Mouse (Mus musculus) limb, embryonic 14.5 days (tissue): ENCODE data around the gene Pogz. TPM values are rescaled to one million over a fixed set of nuclear protein-coding genes. Genes with fewer than 3 reads are reported as not detected.

Source experiments
- ATAC-seq: fragments of 200-750 bp; cut with Nextera tagmentation; 2 replicates; pipeline ENCODE4 v1.8.0; 2017; ENCODE audit warnings: low read depth, moderate number of reproducible peaks, moderate TSS enrichment; ENCODE audit not compliant: low FRiP score
- DNase-seq: peaks from one replicate; pipeline ENCODE4 v3.0.0-alpha.2; 2015; ENCODE audit warnings: low spot score
- H3K27ac ChIP-seq: fragments of 300-500 bp; sonication (generic); replicated peaks from 2 replicates; pipeline ENCODE4 v1.5.1; 2014; ENCODE audit warnings: low read depth, mild to moderate bottlenecking, low read length, moderate library complexity, mixed read lengths
- H3K27me3 ChIP-seq: fragments of 300-500 bp; sonication (generic); 2 replicates; pipeline ENCODE4 v1.6.1; 2014; ENCODE audit warnings: low read length, mixed read lengths; ENCODE audit not compliant: control insufficient read depth, insufficient read depth
- H3K36me3 ChIP-seq: fragments of 300-500 bp; sonication (generic); 2 replicates; pipeline ENCODE4 v1.6.1; 2014; ENCODE audit warnings: mild to moderate bottlenecking, low read length, moderate library complexity, mixed read lengths; ENCODE audit not compliant: control insufficient read depth, insufficient read depth
- H3K4me1 ChIP-seq: fragments of 300-500 bp; sonication (generic); 2 replicates; pipeline ENCODE4 v1.6.1; 2014; ENCODE audit warnings: antibody characterized with exemption, low read length, mixed read lengths; ENCODE audit not compliant: control insufficient read depth, insufficient read depth
- H3K4me2 ChIP-seq: fragments of 300-500 bp; sonication (generic); replicated peaks from 2 replicates; pipeline ENCODE4 v1.6.1; 2014; ENCODE audit warnings: low read depth, mild to moderate bottlenecking, low read length, moderate library complexity; ENCODE audit not compliant: severe bottlenecking
- H3K4me3 ChIP-seq: fragments of 300-500 bp; sonication (generic); replicated peaks from 2 replicates; pipeline ENCODE4 v1.5.1; 2014; ENCODE audit warnings: low read length
- H3K9ac ChIP-seq: fragments of 300-500 bp; sonication (generic); 2 replicates; pipeline ENCODE4 v1.6.1; 2014; ENCODE audit warnings: mild to moderate bottlenecking, low read depth, low read length, moderate library complexity; ENCODE audit not compliant: severe bottlenecking
- H3K9me3 ChIP-seq: fragments of 300-500 bp; sonication (generic); 2 replicates; pipeline ENCODE4 v1.6.1; 2016; ENCODE audit warnings: low read length; ENCODE audit not compliant: control insufficient read depth
- POLR2A ChIP-seq: fragments of 200-500 bp; IDR thresholded peaks from 2 replicates; pipeline ENCODE4 v1.8.0; 2012; ENCODE audit warnings: inconsistent platforms, mild to moderate bottlenecking, moderate library complexity, borderline replicate concordance; ENCODE audit not compliant: insufficient read depth, insufficient read length; ENCODE audit errors: extremely low read depth
- WGBS: fragments of 180-500 bp; shearing (Covaris S2); extraction: QIAGEN DNeasy Blood & Tissue Kit; methylation state at CpG from one replicate; pipeline ENCODE4 v1.1.7; 2014; 5-methylcytosine and 5-hydroxymethylcytosine counted together
- polyA plus RNA-seq, 2 experiments: library from polyadenylated mRNA; depleted of rRNA in 1 of 2; stranded (reverse) in 1 of 2; unstranded in 1 of 2; fragments of >200 nt; fragmentation: Nextera tagmentation in 1 of 2; extraction: Ambion mirVana in 1 of 2; gene quantifications; 2 replicates each; pipeline versions ENCODE4 v1.2.1 to v1.2.3; 2012 to 2014

The Pogz gene
- polyA plus RNA-seq, 2 experiments = 19.6 to 45.8 TPM

- TF ChIP-seq POLR2A = no peak
- H3K9me3 ChIP-seq = no peaks in the 10 kb centered on the region
- ATAC-seq (no peak), DNase-seq (peak; percentile 38)
- H3K4me3 ChIP-seq = no peak overlapping the region
- no peak overlapping the region for H3K27ac ChIP-seq
- H3K27me3 ChIP-seq = no peaks in the 10 kb centered on the region
- H3K4me1 ChIP-seq = no peaks in the 10 kb centered on the region
- no peak overlapping the region for H3K4me2 ChIP-seq
- WGBS = 16% methylated on average over 4 of the region's 4 CpGs
- H3K36me3 ChIP-seq = no peaks in the 10 kb centered on the region
- no peak overlapping the region for H3K9ac ChIP-seq
Measured at GRCm38 (mm10) chr3:94811628-94812027, 25.7 kb upstream of the Pogz start.

DNA sequence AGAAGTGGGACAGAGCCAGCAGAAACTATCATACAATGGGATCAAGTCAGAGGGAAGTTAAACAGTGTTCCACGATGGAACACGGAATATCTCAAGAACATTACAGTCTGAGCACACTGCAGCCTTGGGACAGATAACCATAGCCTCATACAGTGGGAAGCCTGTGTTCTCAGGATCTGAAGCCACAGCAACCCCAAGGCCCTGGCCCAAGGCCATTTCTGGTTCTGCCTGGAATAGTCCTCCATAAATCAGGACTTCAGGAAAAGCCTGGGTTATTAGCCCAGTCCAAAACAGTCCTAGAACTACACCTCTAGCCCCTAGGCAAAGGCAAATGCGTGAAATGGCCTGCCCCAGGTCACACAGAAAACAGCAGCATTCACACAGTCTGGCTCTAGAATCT, 23.7 kb upstream of the Pogz start:
- H3K4me3 ChIP-seq = no peak overlapping the region
- ATAC-seq (no peak), DNase-seq (no peak)
- H3K4me2 ChIP-seq = no peak overlapping the region
- H3K27ac ChIP-seq = no peak overlapping the region
- H3K27me3 ChIP-seq = no peaks in the 10 kb centered on the region
- no peaks in the 10 kb centered on the region for H3K9me3 ChIP-seq
- no peaks in the 10 kb centered on the region for H3K36me3 ChIP-seq
- no peak overlapping the region for H3K9ac ChIP-seq
- no peaks in the 10 kb centered on the region for H3K4me1 ChIP-seq
- 64% methylated on average over 3 of the region's 3 CpGs for WGBS
- no peak for TF ChIP-seq POLR2A

DNA sequence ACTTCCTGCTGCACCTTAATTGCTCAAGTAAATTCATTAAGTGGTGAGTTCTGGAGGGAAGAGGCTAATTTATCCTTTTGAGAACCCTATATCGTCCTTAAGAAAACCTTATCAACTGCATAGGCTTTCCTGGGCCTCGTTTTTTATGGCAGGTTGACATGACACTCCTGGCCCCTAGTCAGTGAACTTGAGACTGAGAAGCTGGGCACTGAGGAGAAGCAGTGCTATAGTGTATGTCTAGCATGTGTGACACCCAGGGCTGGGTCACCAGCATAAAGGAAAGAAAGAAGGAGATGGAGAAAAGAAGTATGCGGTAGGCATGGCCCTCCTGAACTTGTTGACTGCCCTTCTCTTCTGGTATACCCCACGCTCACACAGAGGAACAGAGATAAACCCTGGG, 23.3 kb upstream of the Pogz start:
- Histone ChIP-seq H3K9me3 (no peaks in the 10 kb centered on the region), H3K27me3 (no peaks in the 10 kb centered on the region), H3K36me3 (no peaks in the 10 kb centered on the region), H3K9ac (no peak overlapping the region), H3K4me2 (no peak overlapping the region), H3K4me3 (no peak overlapping the region), H3K27ac (no peak overlapping the region), H3K4me1 (no peaks in the 10 kb centered on the region)
- ATAC-seq (no peak), DNase-seq (no peak)
- no peak for TF ChIP-seq POLR2A
- WGBS = 68% methylated on average over 4 of the region's 4 CpGs

- no peak for TF ChIP-seq POLR2A
- Histone ChIP-seq H3K27me3 (no peaks in the 10 kb centered on the region), H3K4me1 (no peaks in the 10 kb centered on the region), H3K4me3 (no peak overlapping the region), H3K9ac (no peak overlapping the region), H3K27ac (no peak overlapping the region), H3K4me2 (no peak overlapping the region), H3K36me3 (no peaks in the 10 kb centered on the region), H3K9me3 (no peaks in the 10 kb centered on the region)
- 84% methylated on average over 4 of the region's 4 CpGs for WGBS
- ATAC-seq = no peak
- DNase-seq = no peak
Measured at GRCm38 (mm10) chr3:94814663-94815062, 22.7 kb upstream of the Pogz start.

DNA sequence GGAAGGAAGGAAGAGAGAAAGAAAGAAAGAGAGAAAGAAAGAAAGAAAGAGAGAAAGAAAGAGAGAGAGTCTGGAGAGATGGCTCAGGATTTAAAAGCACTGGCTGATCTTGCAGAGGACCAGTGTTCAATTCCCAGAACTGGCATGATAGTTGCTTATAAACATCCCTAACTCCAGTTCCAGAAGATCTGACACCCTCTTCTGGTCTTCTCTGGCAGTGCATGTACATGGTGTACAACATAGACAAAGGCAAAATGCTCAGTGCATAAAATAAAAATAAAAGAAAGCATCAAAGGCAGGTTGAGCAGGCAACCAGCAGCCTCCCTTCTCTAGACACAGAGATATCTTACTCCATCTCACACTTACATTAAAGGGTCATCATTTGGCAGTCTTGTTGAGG, 21.8 kb upstream of the Pogz start:
- H3K27ac ChIP-seq = no peak overlapping the region
- DNase-seq = no peak
- H3K4me3 ChIP-seq = no peak overlapping the region
- no peak overlapping the region for H3K9ac ChIP-seq
- no peak for ATAC-seq
- 0 out of 2 replicates have a peak, but pooled peaks cover 3% of the 10 kb centered on the region for H3K4me1 ChIP-seq
- H3K36me3 ChIP-seq = no peaks in the 10 kb centered on the region
- no peak overlapping the region for H3K4me2 ChIP-seq
- no peaks in the 10 kb centered on the region for H3K27me3 ChIP-seq
- no peaks in the 10 kb centered on the region for H3K9me3 ChIP-seq
- TF ChIP-seq POLR2A = no peak

- no peak overlapping the region for H3K27ac ChIP-seq
- no peaks in the 10 kb centered on the region for H3K36me3 ChIP-seq
- no peak overlapping the region for H3K4me3 ChIP-seq
- H3K4me1 ChIP-seq = 0 out of 2 replicates have a peak, but pooled peaks cover 5% of the 10 kb centered on the region
- H3K9ac ChIP-seq = no peak overlapping the region
- no peaks in the 10 kb centered on the region for H3K27me3 ChIP-seq
- H3K9me3 ChIP-seq = no peaks in the 10 kb centered on the region
- DNase-seq (no peak), ATAC-seq (no peak)
- H3K4me2 ChIP-seq = no peak overlapping the region
- no peak for TF ChIP-seq POLR2A
- WGBS = 77% methylated on average over 2 of the region's 2 CpGs
Measured at GRCm38 (mm10) chr3:94817731-94818130, 19.6 kb upstream of the Pogz start.
